Mouse (Mus musculus): ENCODE results near the gene Pold2. TPM values are rescaled to one million over a fixed set of nuclear protein-coding genes. Genes with fewer than 3 reads are reported as not detected.

Gene Pold2
- polyA plus RNA-seq, 1 experiment from 2014 or later, result 104 TPM

GRCm38 (mm10) chr11:5869331-5869730 is 8.8 kb downstream of the Pold2 start:
- Histone ChIP-seq H3K4me2 (no peak overlapping the region), H3K9ac (no peak overlapping the region), H3K27ac (no peak overlapping the region), H3K9me3 (no peaks in the 10 kb centered on the region), H3K27me3 (peaks cover 5% of the 10 kb centered on the region; the same call in 1 of the 2 replicates), H3K36me3 (replicated peaks) (peaks cover 55% of the 10 kb centered on the region), H3K4me1 (no peaks in the 10 kb centered on the region), H3K4me3 (replicated peaks) (no peak overlapping the region)
- WGBS, result 92% methylated on average over 16 of the region's 16 CpGs
- ATAC-seq (ENCODE audit: low FRiP score), result no peak

- Histone ChIP-seq H3K9me3 (no peaks in the 10 kb centered on the region), H3K27ac (no peak overlapping the region), H3K27me3 (peaks cover 15% of the 10 kb centered on the region), H3K4me2 (no peak overlapping the region), H3K4me1 (no peaks in the 10 kb centered on the region), H3K4me3 (replicated peaks) (no peak overlapping the region), H3K36me3 (replicated peaks) (peaks cover 45% of the 10 kb centered on the region), H3K9ac (no peak overlapping the region)
- 93% methylated on average over 12 of the region's 12 CpGs for WGBS
- ATAC-seq (ENCODE audit: low FRiP score), result no peak
These were observed 9.8 kb downstream of the Pold2 start for GRCm38 (mm10) chr11:5868324-5868723.

GRCm38 (mm10) chr11:5867196-5867595 is 10.9 kb downstream of the Pold2 start:
- no peak for ATAC-seq (ENCODE audit: low FRiP score)
- H3K4me3 ChIP-seq (replicated peaks), result no peak overlapping the region
- peaks cover 27% of the 10 kb centered on the region for H3K27me3 ChIP-seq
- no peaks in the 10 kb centered on the region for H3K4me1 ChIP-seq
- H3K27ac ChIP-seq, result no peak overlapping the region
- H3K9me3 ChIP-seq, result no peaks in the 10 kb centered on the region
- H3K36me3 ChIP-seq (replicated peaks), result peaks cover 34% of the 10 kb centered on the region
- no peak overlapping the region for H3K9ac ChIP-seq
- WGBS, result 95% methylated on average over 2 of the region's 2 CpGs
- H3K4me2 ChIP-seq, result no peak overlapping the region

GRCm38 (mm10) chr11:5862394-5863105 is 15.5 kb downstream of the Pold2 start:
- no peak for ATAC-seq (ENCODE audit: low FRiP score)
- no peaks in the 10 kb centered on the region for H3K36me3 ChIP-seq (replicated peaks)
- no peak overlapping the region for H3K9ac ChIP-seq
- H3K27me3 ChIP-seq, result peaks cover 56% of the 10 kb centered on the region
- H3K4me1 ChIP-seq, result peaks cover 13% of the 10 kb centered on the region
- WGBS, result 36% methylated on average over 15 of the region's 15 CpGs
- H3K9me3 ChIP-seq, result 0 out of 2 replicates have a peak, but pooled peaks cover 3% of the 10 kb centered on the region
- H3K27ac ChIP-seq, result no peak overlapping the region
- peak overlapping the region; percentile 57 for H3K4me2 ChIP-seq
- peak overlapping the region; percentile 33 for H3K4me3 ChIP-seq (replicated peaks)

DNA sequence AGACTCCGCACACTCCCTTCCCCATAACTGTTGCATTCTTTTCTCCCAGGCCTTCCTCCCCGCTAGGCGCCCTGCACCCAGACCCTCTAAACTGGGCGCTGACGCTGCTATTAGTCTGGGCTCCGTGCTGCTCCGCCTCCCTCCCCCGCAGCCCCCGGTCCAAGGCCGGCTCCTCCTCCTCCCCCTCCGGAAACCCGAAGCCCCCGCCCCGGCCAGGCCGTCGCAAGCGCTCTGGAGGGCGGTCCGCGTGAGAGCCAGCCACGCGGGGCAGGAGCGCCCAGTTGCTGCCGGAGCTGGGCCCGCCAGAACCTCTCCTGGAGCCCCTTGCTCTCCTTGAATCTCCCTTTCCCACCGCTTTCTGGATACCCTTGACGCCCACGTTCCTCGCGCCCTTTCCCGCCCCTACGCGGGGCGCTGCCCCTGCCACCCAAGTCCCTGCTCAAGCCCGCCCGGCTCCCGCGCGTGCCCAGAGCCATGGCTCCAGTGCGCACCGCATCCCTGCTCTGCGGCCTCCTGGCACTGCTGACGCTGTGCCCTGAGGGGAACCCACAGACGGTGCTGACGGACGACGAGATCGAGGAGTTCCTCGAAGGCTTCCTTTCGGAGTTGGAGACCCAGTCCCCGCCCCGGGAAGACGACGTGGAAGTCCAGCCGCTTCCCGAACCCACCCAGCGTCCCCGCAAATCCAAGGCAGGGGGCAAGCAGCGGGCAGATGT is 16.3 kb downstream of the Pold2 start, which contains the start of gene Aebp1:
TSS of gene Aebp1 (plus strand) at position 270 of the 716 bp plus-strand sequence.
- Histone ChIP-seq H3K4me3 (replicated peaks) (peak within 1 kb of the TSS; percentile 33), H3K9ac (peak within 1 kb of the TSS; percentile 40), H3K36me3 (replicated peaks) (no peaks in the 10 kb centered on the region), H3K4me1 (peaks cover 13% of the 10 kb centered on the region), H3K27ac (no peak within 1 kb of the TSS), H3K9me3 (0 out of 2 replicates have a peak, but pooled peaks cover 3% of the 10 kb centered on the region), H3K27me3 (peaks cover 56% of the 10 kb centered on the region), H3K4me2 (peak within 1 kb of the TSS; percentile 57)
- ATAC-seq (ENCODE audit: low FRiP score), result peak; percentile 46; the same call in 1 of the 2 replicates
- 4% methylated on average over 58 of the region's 59 CpGs for WGBS

GRCm38 (mm10) chr11:5860639-5861038 is 17.5 kb downstream of the Pold2 start:
- no peak overlapping the region for H3K4me2 ChIP-seq
- no peak for ATAC-seq (ENCODE audit: low FRiP score)
- no peaks in the 10 kb centered on the region for H3K36me3 ChIP-seq (replicated peaks)
- no peak overlapping the region for H3K27ac ChIP-seq
- H3K9ac ChIP-seq, result no peak overlapping the region
- 56% methylated on average over 6 of the region's 6 CpGs for WGBS
- 0 out of 2 replicates have a peak, but pooled peaks cover 3% of the 10 kb centered on the region for H3K9me3 ChIP-seq
- peaks cover 60% of the 10 kb centered on the region for H3K27me3 ChIP-seq
- H3K4me1 ChIP-seq, result peaks cover 13% of the 10 kb centered on the region
- H3K4me3 ChIP-seq (replicated peaks), result no peak overlapping the region

DNA sequence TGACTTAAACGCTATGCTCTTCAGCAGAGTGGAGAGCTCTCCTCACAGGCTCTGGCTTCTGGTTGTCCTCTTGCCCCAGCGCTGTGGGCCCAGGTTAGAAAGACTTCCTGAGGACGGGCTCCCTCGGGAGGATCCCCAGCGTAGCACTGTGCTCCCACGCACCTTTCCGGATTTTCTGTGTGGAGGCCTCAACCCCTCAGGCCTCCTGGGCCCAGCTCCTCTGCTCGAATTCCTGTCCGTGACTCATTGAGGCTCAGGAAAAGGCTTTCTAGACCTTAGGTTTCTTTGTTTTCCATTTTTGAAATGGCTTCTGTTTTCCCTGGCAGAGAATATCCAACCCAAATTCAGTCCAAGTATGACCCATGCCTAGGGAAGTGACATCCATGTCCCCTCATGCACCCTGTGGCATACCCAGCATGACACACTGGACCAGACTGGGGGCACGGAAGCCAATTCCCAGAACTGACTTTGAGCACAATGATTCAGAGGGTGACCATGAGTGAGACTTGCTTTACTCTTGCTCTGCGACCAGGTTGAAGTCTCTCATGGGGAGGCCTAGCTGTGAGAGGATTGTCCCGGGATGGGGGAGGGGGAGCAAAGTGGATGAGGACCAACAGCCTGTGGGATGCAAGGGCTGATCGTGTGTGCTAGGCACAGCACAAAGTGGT is 18.1 kb downstream of the Pold2 start:
- H3K9ac ChIP-seq, result no peak overlapping the region
- H3K4me2 ChIP-seq, result no peak overlapping the region
- H3K4me3 ChIP-seq (replicated peaks), result no peak overlapping the region
- no peak overlapping the region for H3K27ac ChIP-seq
- H3K27me3 ChIP-seq, result peaks cover 60% of the 10 kb centered on the region
- ATAC-seq (ENCODE audit: low FRiP score), result no peak
- H3K4me1 ChIP-seq, result peaks cover 13% of the 10 kb centered on the region
- H3K9me3 ChIP-seq, result 0 out of 2 replicates have a peak, but pooled peaks cover 3% of the 10 kb centered on the region
- WGBS, result 88% methylated on average over 13 of the region's 13 CpGs
- H3K36me3 ChIP-seq (replicated peaks), result no peaks in the 10 kb centered on the region

- peaks cover 49% of the 10 kb centered on the region for H3K27me3 ChIP-seq
- peaks cover 13% of the 10 kb centered on the region for H3K4me1 ChIP-seq
- H3K36me3 ChIP-seq (replicated peaks), result no peaks in the 10 kb centered on the region
- H3K4me3 ChIP-seq (replicated peaks), result no peak overlapping the region
- H3K9me3 ChIP-seq, result 0 out of 2 replicates have a peak, but pooled peaks cover 3% of the 10 kb centered on the region
- no peak overlapping the region for H3K9ac ChIP-seq
- no peak for ATAC-seq (ENCODE audit: low FRiP score)
- no peak overlapping the region for H3K4me2 ChIP-seq
- H3K27ac ChIP-seq, result no peak overlapping the region
- 61% methylated on average over 1 of the region's 1 CpGs for WGBS
These were observed 19.4 kb downstream of the Pold2 start for GRCm38 (mm10) chr11:5858723-5859122.

DNA sequence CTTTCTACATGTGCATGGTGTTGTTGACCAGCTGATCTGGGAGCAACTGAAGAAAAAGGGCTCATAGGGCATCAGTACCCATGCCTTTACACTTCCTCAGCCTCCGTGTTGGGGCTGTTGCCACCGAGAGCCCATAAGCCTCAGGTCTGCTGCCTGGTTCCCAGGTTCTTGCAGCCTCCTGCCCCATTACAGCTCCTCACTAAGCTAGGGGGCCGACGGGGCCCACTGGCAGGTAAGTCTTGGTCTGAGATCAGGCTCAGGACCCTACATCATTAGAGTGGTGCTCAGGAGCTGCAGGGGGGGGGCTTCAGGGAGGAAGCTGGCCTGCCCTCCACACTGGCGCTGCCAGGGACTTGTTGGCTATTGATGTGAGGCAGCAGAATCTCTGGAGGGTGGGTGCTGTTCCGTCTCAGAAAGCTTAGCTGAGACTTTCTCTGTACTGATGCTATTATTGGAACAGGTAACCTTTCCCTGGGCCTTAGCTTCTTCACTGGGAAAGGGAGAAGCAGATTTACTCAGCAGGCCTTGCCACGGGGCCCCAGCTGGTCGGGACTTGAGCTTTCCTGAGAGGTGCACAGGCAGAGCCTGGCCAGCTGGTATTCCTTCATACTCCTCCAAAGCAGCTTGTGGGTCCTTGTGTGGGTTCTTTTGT is 21.5 kb downstream of the Pold2 start:
- Histone ChIP-seq H3K4me2 (no peak overlapping the region), H3K27me3 (peaks cover 28% of the 10 kb centered on the region), H3K36me3 (replicated peaks) (no peaks in the 10 kb centered on the region), H3K4me1 (peaks cover 7% of the 10 kb centered on the region), H3K4me3 (replicated peaks) (no peak overlapping the region), H3K27ac (no peak overlapping the region), H3K9ac (no peak overlapping the region), H3K9me3 (0 out of 2 replicates have a peak, but pooled peaks cover 3% of the 10 kb centered on the region)
- WGBS, result 83% methylated on average over 8 of the region's 8 CpGs
- no peak for ATAC-seq (ENCODE audit: low FRiP score)

DNA sequence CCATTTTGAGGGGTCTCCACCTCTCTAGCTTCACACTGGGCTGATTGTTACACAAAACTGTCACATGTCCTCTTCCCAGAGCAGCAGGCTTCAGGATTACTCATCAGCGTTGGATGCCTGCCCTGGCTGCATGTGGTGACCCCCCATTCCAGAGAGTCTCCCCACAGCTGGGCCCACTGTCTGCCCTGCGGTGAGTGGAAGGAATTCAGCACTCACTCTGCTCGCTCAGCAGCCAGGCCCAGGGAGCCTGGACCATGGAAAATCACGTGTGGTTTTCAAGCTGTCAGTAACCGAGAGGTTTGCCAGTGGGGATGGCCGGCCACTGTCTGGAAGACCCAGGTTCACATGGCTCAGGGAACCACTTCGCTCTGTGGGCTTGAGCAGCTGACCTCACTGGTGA is 22.2 kb downstream of the Pold2 start:
- Histone ChIP-seq H3K36me3 (replicated peaks) (no peaks in the 10 kb centered on the region), H3K4me2 (no peak overlapping the region), H3K4me3 (replicated peaks) (no peak overlapping the region), H3K9me3 (0 out of 2 replicates have a peak, but pooled peaks cover 3% of the 10 kb centered on the region), H3K27ac (no peak overlapping the region), H3K27me3 (peaks cover 21% of the 10 kb centered on the region), H3K4me1 (0 out of 2 replicates have a peak, but pooled peaks cover 2% of the 10 kb centered on the region), H3K9ac (no peak overlapping the region)
- 48% methylated on average over 7 of the region's 7 CpGs for WGBS
- no peak for ATAC-seq (ENCODE audit: low FRiP score)

DNA sequence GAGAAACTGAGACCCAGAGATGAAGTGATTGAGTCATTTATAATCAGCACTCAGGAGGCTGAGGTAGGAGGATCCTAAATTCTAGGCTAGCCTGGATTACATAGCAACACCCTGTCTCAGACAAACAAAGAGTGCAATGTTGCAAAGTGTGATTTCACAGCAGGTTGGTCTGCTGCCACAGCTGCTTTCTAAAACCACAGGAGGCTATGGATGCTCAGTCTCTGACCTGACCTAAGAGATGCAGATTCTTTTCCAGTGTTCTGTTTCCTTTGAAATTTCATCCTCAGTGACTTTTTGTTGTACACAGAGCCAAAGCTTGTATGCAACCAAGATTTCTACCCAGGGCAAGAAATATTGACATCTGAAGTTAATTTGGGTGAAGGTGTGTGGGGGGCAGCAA is 22.6 kb downstream of the Pold2 start:
- H3K9me3 ChIP-seq, result 0 out of 2 replicates have a peak, but pooled peaks cover 3% of the 10 kb centered on the region
- H3K27ac ChIP-seq, result no peak overlapping the region
- H3K27me3 ChIP-seq, result peaks cover 16% of the 10 kb centered on the region
- no peak for ATAC-seq (ENCODE audit: low FRiP score)
- no peaks in the 10 kb centered on the region for H3K4me1 ChIP-seq
- no peaks in the 10 kb centered on the region for H3K36me3 ChIP-seq (replicated peaks)
- no peak overlapping the region for H3K9ac ChIP-seq
- H3K4me2 ChIP-seq, result no peak overlapping the region
- H3K4me3 ChIP-seq (replicated peaks), result no peak overlapping the region

DNA sequence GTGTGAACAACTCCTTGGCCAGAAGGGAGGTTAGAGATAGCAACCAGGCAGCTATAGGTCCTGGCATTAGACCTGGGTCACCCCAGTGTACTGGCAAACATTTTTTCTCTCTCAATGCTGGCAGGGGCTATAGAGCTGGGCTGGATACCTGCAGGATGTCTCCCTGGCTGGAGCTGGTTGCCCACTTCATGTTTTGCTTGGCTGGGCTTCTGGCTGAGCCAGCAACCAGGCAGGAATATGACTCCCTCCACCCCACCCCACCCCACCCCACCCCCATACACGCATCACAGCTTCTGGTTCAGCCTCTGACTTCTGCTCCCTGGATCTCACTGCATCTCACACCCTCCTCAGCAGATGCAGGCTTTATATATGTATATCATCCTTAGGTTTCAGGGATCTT is 25.8 kb downstream of the Pold2 start:
- Histone ChIP-seq H3K4me3 (replicated peaks) (no peak overlapping the region), H3K4me1 (peaks cover 2% of the 10 kb centered on the region; the same call in 1 of the 2 replicates), H3K9me3 (no peaks in the 10 kb centered on the region), H3K9ac (no peak overlapping the region), H3K27ac (no peak overlapping the region), H3K27me3 (0 out of 2 replicates have a peak, but pooled peaks cover 4% of the 10 kb centered on the region), H3K36me3 (replicated peaks) (no peaks in the 10 kb centered on the region), H3K4me2 (no peak overlapping the region)
- 79% methylated on average over 1 of the region's 1 CpGs for WGBS
- no peak for ATAC-seq (ENCODE audit: low FRiP score)
